Mouse (Mus musculus) hindbrain, embryonic 11.5 days (tissue): ENCODE measurements at regions not wholly inside any gene's neighbourhood (a gene's known extent, or its start where the extent isn't known, plus 50 kb on each side); places are given as distances from the start of the nearest gene placed in this dataset.

Experiments
- ATAC-seq: fragments of 200-750 bp; cut with Nextera tagmentation; 2 replicates; pipeline ENCODE4 v1.8.0; 2017; ENCODE audit warnings: mild to moderate bottlenecking, moderate TSS enrichment, moderate library complexity; ENCODE audit not compliant: low FRiP score
- DNase-seq: peaks from one replicate; pipeline ENCODE4 v3.0.0-alpha.2; 2015; ENCODE audit warnings: low spot score
- H3K27ac ChIP-seq: fragments of 300-500 bp; sonication (generic); 2 replicates; pipeline ENCODE4 v1.5.1; 2014; ENCODE audit warnings: mild to moderate bottlenecking, low read depth, low read length
- H3K27me3 ChIP-seq: fragments of 300-500 bp; sonication (generic); 2 replicates; pipeline ENCODE4 v1.6.1; 2014; ENCODE audit warnings: mild to moderate bottlenecking, low read length, moderate library complexity, mixed read lengths; ENCODE audit not compliant: control insufficient read depth, insufficient read depth
- H3K36me3 ChIP-seq: fragments of 300-500 bp; sonication (generic); 2 replicates; pipeline ENCODE4 v1.6.1; 2014; ENCODE audit warnings: mild to moderate bottlenecking, low read length, moderate library complexity, mixed read lengths; ENCODE audit not compliant: control insufficient read depth, insufficient read depth
- H3K4me1 ChIP-seq: fragments of 300-500 bp; sonication (generic); replicated peaks from 2 replicates; pipeline ENCODE4 v1.6.1; 2014; ENCODE audit warnings: low read length, mixed read lengths; ENCODE audit not compliant: control insufficient read depth, insufficient read depth
- H3K4me2 ChIP-seq: fragments of 300-500 bp; sonication (generic); replicated peaks from 2 replicates; pipeline ENCODE4 v1.6.1; 2014; ENCODE audit warnings: mild to moderate bottlenecking, low read depth, low read length
- H3K4me3 ChIP-seq: fragments of 300-500 bp; sonication (generic); 2 replicates; pipeline ENCODE4 v1.5.1; 2014; ENCODE audit warnings: low read depth, low read length
- H3K9ac ChIP-seq: fragments of 300-500 bp; sonication (generic); 2 replicates; pipeline ENCODE4 v1.6.1; 2014; ENCODE audit warnings: low read depth, low read length
- H3K9me3 ChIP-seq: fragments of 300-500 bp; sonication (generic); 2 replicates; pipeline ENCODE4 v1.6.1; 2016; ENCODE audit warnings: low read length; ENCODE audit not compliant: control insufficient read depth
- WGBS: fragments of 180-500 bp; shearing (Covaris S2); extraction: QIAGEN DNeasy Blood & Tissue Kit; methylation state at CpG from one replicate; pipeline ENCODE4 v1.1.7; 2014; 5-methylcytosine and 5-hydroxymethylcytosine counted together

GRCm38 (mm10) chr17:59429189-59429588, 416.0 kb upstream of the Nudt12 start:
- Histone ChIP-seq H3K27ac (no peak overlapping the region), H3K4me3 (no peak overlapping the region), H3K9me3 (no peaks in the 10 kb centered on the region), H3K9ac (no peak overlapping the region), H3K27me3 (no peaks in the 10 kb centered on the region), H3K4me2 (no peak overlapping the region), H3K4me1 (no peaks in the 10 kb centered on the region), H3K36me3 (no peaks in the 10 kb centered on the region)
- no peak for ATAC-seq
- WGBS: 76% methylated on average over 7 of the region's 7 CpGs
- no peak for DNase-seq

GRCm38 (mm10) chr17:59421489-59421888, 408.3 kb upstream of the Nudt12 start:
- Histone ChIP-seq H3K4me3 (no peak overlapping the region), H3K27me3 (no peaks in the 10 kb centered on the region), H3K4me2 (no peak overlapping the region), H3K9ac (no peak overlapping the region), H3K27ac (no peak overlapping the region), H3K9me3 (no peaks in the 10 kb centered on the region), H3K4me1 (no peaks in the 10 kb centered on the region), H3K36me3 (no peaks in the 10 kb centered on the region)
- no peak for DNase-seq
- no peak for ATAC-seq
- 88% methylated on average over 14 of the region's 14 CpGs for WGBS

GRCm38 (mm10) chr17:59409315-59409714, 396.1 kb upstream of the Nudt12 start:
- Histone ChIP-seq H3K9me3 (no peaks in the 10 kb centered on the region), H3K4me2 (no peak overlapping the region), H3K9ac (no peak overlapping the region), H3K4me1 (no peaks in the 10 kb centered on the region), H3K27ac (no peak overlapping the region), H3K36me3 (no peaks in the 10 kb centered on the region), H3K4me3 (no peak overlapping the region), H3K27me3 (no peaks in the 10 kb centered on the region)
- DNase-seq (no peak), ATAC-seq (no peak)
- 89% methylated on average over 2 of the region's 2 CpGs for WGBS

GRCm38 (mm10) chr17:59404525-59404924, 391.4 kb upstream of the Nudt12 start:
- Histone ChIP-seq H3K27me3 (no peaks in the 10 kb centered on the region), H3K4me1 (no peaks in the 10 kb centered on the region), H3K9me3 (no peaks in the 10 kb centered on the region), H3K27ac (no peak overlapping the region), H3K4me3 (no peak overlapping the region), H3K36me3 (no peaks in the 10 kb centered on the region), H3K4me2 (no peak overlapping the region), H3K9ac (no peak overlapping the region)
- WGBS: 81% methylated on average over 1 of the region's 1 CpGs
- DNase-seq (no peak), ATAC-seq (no peak)

GRCm38 (mm10) chr17:59397404-59397803, 384.2 kb upstream of the Nudt12 start:
- H3K27me3 ChIP-seq: no peaks in the 10 kb centered on the region
- ATAC-seq: no peak

GRCm38 (mm10) chr17:59383107-59383438, 369.9 kb upstream of the Nudt12 start:
- Histone ChIP-seq H3K27me3 (no peaks in the 10 kb centered on the region), H3K4me1 (no peaks in the 10 kb centered on the region), H3K4me2 (no peak overlapping the region), H3K36me3 (no peaks in the 10 kb centered on the region), H3K27ac (no peak overlapping the region), H3K4me3 (no peak overlapping the region), H3K9ac (no peak overlapping the region), H3K9me3 (no peaks in the 10 kb centered on the region)
- 93% methylated on average over 5 of the region's 5 CpGs for WGBS
- DNase-seq: no peak
- no peak for ATAC-seq

More at GRCm38 (mm10) chr17:59397404-59397803, 384.2 kb upstream of the Nudt12 start:
- no peak for DNase-seq
- H3K9ac ChIP-seq: no peak overlapping the region
- no peak overlapping the region for H3K4me3 ChIP-seq
- no peak overlapping the region for H3K27ac ChIP-seq
- no peaks in the 10 kb centered on the region for H3K36me3 ChIP-seq
- H3K4me2 ChIP-seq: no peak overlapping the region
- 87% methylated on average over 3 of the region's 3 CpGs for WGBS
- H3K9me3 ChIP-seq: no peaks in the 10 kb centered on the region
- H3K4me1 ChIP-seq: no peaks in the 10 kb centered on the region

- ATAC-seq (no peak), DNase-seq (no peak)
- no peak overlapping the region for H3K9ac ChIP-seq
- H3K27me3 ChIP-seq: no peaks in the 10 kb centered on the region
- H3K4me2 ChIP-seq: no peak overlapping the region
- H3K36me3 ChIP-seq: no peaks in the 10 kb centered on the region
- no peaks in the 10 kb centered on the region for H3K9me3 ChIP-seq
- H3K4me1 ChIP-seq: no peaks in the 10 kb centered on the region
- WGBS: 77% methylated on average over 7 of the region's 7 CpGs
- H3K4me3 ChIP-seq: no peak overlapping the region
- no peak overlapping the region for H3K27ac ChIP-seq
These were observed 369.3 kb upstream of the Nudt12 start for GRCm38 (mm10) chr17:59382225-59383106.

GRCm38 (mm10) chr17:59373505-59374106, 360.4 kb upstream of the Nudt12 start:
- no peak for ATAC-seq
- no peak for DNase-seq
- H3K27me3 ChIP-seq: no peaks in the 10 kb centered on the region
- 62% methylated on average over 7 of the region's 7 CpGs for WGBS
- no peak overlapping the region for H3K9ac ChIP-seq
- no peak overlapping the region for H3K4me3 ChIP-seq
- no peaks in the 10 kb centered on the region for H3K4me1 ChIP-seq
- no peak overlapping the region for H3K4me2 ChIP-seq
- no peaks in the 10 kb centered on the region for H3K9me3 ChIP-seq
- no peak overlapping the region for H3K27ac ChIP-seq
- H3K36me3 ChIP-seq: no peaks in the 10 kb centered on the region
